Mouse (Mus musculus) hindbrain, embryonic 15.5 days (tissue): ENCODE measurements at regions not wholly inside any gene's neighbourhood (a gene's known extent, or its start where the extent isn't known, plus 50 kb on each side); places are given as distances from the start of the nearest gene placed in this dataset.

Experiments used
- ATAC-seq: fragments of 200-750 bp; cut with Nextera tagmentation; 2 replicates; pipeline ENCODE4 v1.8.0; 2017; ENCODE audit warnings: low read depth, moderate number of reproducible peaks, moderate TSS enrichment; ENCODE audit not compliant: low FRiP score
- H3K27ac ChIP-seq: fragments of 300-500 bp; sonication (generic); replicated peaks from 2 replicates; pipeline ENCODE4 v1.5.1; 2015; ENCODE audit warnings: mild to moderate bottlenecking, inconsistent platforms
- H3K27me3 ChIP-seq: fragments of 300-500 bp; sonication (generic); 2 replicates; pipeline ENCODE4 v1.6.1; 2015; ENCODE audit warnings: control low read depth, inconsistent platforms
- H3K36me3 ChIP-seq: fragments of 300-500 bp; sonication (generic); 2 replicates; pipeline ENCODE4 v1.6.1; 2015; ENCODE audit warnings: control low read depth, inconsistent platforms
- H3K4me1 ChIP-seq: fragments of 300-500 bp; sonication (generic); replicated peaks from 2 replicates; pipeline ENCODE4 v1.6.1; 2015; ENCODE audit warnings: control low read depth, inconsistent platforms
- H3K4me2 ChIP-seq: fragments of 300-500 bp; sonication (generic); 2 replicates; pipeline ENCODE4 v1.6.1; 2015; ENCODE audit warnings: moderate library complexity, mild to moderate bottlenecking, inconsistent platforms
- H3K4me3 ChIP-seq: fragments of 300-500 bp; sonication (generic); 2 replicates; pipeline ENCODE4 v1.5.1; 2015; ENCODE audit warnings: mild to moderate bottlenecking, inconsistent platforms
- H3K9ac ChIP-seq: fragments of 300-500 bp; sonication (generic); 2 replicates; pipeline ENCODE4 v1.6.1; 2015; ENCODE audit warnings: inconsistent platforms
- H3K9me3 ChIP-seq: fragments of 300-500 bp; sonication (generic); 2 replicates; pipeline ENCODE4 v1.6.1; 2016; ENCODE audit warnings: control low read depth, inconsistent platforms
- WGBS: fragments of 180-500 bp; shearing (Covaris S2); methylation state at CpG from one replicate; pipeline ENCODE4 v1.1.7; 2015; 5-methylcytosine and 5-hydroxymethylcytosine counted together

DNA sequence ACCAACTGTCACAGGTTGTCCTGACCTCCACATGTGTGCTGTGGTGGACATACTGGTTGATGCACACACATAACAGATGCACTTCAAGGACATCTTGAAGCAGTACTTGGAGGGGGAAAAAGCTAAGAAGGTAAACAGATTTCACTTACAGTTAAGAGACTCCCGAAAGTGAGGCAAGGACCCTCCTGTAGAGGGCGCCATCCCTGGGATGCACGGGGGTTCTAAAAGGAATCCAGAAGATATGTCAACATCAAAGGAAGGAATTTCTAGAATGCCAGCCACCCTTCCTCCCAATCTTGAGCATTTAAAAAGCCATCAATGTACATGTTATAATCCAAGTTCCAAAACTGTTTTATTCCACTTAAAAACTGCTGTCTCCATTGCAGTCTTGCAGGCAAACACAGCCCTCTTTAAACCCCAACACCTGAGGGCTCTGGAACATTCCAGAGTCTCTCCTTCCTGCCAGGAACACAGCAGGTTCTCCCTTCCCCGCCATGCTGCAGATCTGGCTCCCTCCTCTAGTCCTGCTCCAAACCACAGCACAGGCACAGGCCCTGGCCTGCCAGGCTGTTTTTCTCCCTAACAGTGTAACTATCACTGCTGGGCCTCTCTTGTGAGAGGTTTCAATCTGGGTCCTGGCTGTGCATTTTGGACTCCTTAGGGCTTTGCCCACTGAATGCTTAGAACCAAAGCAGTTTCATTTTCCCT is 200.8 kb upstream of the Mkln1 start:
- Histone ChIP-seq H3K27me3 (no peaks in the 10 kb centered on the region), H3K4me3 (no peak overlapping the region), H3K4me1 (no peaks in the 10 kb centered on the region), H3K9ac (no peak overlapping the region), H3K4me2 (no peak overlapping the region), H3K9me3 (no peaks in the 10 kb centered on the region), H3K36me3 (no peaks in the 10 kb centered on the region), H3K27ac (no peak overlapping the region)
- WGBS, result 64% methylated on average over 4 of the region's 4 CpGs
- ATAC-seq, result no peak

DNA sequence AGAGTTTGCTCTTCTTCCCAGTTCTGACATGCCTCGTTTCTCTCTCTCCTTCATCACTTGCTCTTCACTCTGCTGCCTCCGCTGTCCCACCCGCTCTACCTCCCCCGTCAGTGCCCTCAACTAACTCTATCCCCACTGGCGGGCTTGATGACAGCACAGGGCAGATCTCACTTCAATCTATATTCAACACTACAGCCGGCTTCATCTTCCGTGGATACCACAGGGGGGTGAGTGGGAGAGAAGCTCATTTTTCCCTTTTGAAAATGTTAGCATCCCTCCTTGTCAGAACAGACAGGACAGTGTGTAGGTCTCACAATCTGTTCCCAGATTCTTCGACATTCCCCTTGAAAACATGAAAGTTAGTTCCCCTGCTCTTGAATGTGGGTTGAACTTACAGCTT is 200.2 kb upstream of the Mkln1 start:
- ATAC-seq, result no peak
- WGBS, result 71% methylated on average over 8 of the region's 8 CpGs
- H3K4me3 ChIP-seq, result no peak overlapping the region

DNA sequence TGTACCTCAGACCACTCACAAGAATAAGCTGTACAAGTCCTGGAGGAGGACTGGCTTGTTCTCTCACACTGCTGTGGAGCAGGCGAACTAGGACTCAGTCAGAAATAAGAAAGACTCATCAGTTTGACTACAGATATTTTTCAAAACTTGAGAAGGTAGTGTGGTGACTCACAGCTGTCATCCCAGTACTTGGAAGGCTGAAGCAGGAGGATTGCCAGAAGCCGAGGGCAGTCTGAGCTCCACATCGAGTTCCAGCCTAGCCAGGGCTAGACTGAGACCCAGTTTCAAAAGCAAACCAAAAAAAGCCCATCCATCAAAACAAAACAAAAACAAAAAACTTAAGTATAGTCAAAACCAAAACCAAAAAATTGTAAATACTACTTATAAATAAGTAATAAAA is 197.8 kb upstream of the Mkln1 start:
- no peak for ATAC-seq
- H3K9ac ChIP-seq, result no peak overlapping the region
- no peak overlapping the region for H3K4me3 ChIP-seq
- no peaks in the 10 kb centered on the region for H3K4me1 ChIP-seq
- no peak overlapping the region for H3K27ac ChIP-seq
- whole genome bisulfite sequencing, result 93% methylated on average over 3 of the region's 3 CpGs
- H3K4me2 ChIP-seq, result no peak overlapping the region
- no peaks in the 10 kb centered on the region for H3K27me3 ChIP-seq
- no peaks in the 10 kb centered on the region for H3K36me3 ChIP-seq
- no peaks in the 10 kb centered on the region for H3K9me3 ChIP-seq

More for the DNA sequence above, 200.2 kb upstream of the Mkln1 start:
- H3K9ac ChIP-seq, result no peak overlapping the region
- no peak overlapping the region for H3K27ac ChIP-seq
- no peak overlapping the region for H3K4me2 ChIP-seq
- no peaks in the 10 kb centered on the region for H3K9me3 ChIP-seq
- H3K4me1 ChIP-seq, result no peaks in the 10 kb centered on the region
- H3K36me3 ChIP-seq, result no peaks in the 10 kb centered on the region
- no peaks in the 10 kb centered on the region for H3K27me3 ChIP-seq

DNA sequence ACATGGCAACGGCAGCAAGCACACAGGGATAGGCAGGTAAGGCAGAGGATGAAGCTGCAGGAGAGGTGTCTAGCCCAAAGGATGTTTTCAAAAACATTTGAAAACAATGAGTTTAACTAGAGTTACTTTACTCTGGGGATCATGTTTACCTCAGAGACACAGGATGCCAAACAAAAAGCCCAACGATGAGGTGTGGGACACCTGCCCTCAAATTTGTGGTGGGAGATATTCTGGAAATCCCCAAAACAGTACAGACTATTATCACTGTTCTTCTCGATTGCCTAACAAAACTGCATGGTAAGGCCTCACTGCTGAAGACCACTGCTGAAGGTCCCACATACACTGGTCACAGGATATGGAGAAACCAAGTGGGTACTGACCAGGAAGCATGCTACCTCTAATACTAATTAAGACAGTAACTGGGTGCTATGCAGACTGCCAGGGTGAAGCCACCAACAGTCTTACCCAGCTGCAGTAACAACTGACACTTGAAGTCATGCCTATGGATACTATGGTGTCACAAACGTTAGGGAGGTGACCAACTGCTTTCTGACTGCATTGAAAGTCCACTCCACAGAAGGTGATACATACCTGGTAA is 197.1 kb upstream of the Mkln1 start:
- Histone ChIP-seq H3K36me3 (no peaks in the 10 kb centered on the region), H3K27ac (no peak overlapping the region), H3K9ac (no peak overlapping the region), H3K4me1 (no peaks in the 10 kb centered on the region), H3K9me3 (no peaks in the 10 kb centered on the region), H3K4me2 (no peak overlapping the region), H3K4me3 (no peak overlapping the region), H3K27me3 (no peaks in the 10 kb centered on the region)
- 84% methylated on average over 4 of the region's 4 CpGs for WGBS
- ATAC-seq, result no peak

DNA sequence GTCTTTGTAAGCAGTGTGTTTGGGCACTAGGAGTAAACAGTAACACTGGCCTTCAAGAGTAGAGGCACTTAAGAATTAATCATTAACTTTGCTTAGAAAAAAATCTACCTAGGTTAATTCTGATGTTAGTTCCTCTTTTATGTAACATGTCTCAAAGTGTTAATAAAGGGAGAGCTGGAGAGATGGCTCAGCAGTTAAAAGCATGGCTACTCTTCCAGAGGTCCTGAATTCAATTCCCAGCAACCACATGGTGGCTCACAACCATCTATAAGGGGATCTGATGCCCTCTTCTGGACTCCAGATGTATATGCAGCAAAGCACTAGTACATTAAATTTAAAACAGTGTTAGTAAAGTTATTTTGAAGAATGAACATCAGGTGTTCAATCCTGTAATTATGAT is 195.9 kb upstream of the Mkln1 start:
- no peaks in the 10 kb centered on the region for H3K36me3 ChIP-seq
- ATAC-seq, result no peak
- H3K27ac ChIP-seq, result no peak overlapping the region
- no peak overlapping the region for H3K9ac ChIP-seq
- H3K27me3 ChIP-seq, result no peaks in the 10 kb centered on the region
- no peaks in the 10 kb centered on the region for H3K9me3 ChIP-seq
- H3K4me1 ChIP-seq, result no peaks in the 10 kb centered on the region
- no peak overlapping the region for H3K4me3 ChIP-seq
- H3K4me2 ChIP-seq, result no peak overlapping the region

DNA sequence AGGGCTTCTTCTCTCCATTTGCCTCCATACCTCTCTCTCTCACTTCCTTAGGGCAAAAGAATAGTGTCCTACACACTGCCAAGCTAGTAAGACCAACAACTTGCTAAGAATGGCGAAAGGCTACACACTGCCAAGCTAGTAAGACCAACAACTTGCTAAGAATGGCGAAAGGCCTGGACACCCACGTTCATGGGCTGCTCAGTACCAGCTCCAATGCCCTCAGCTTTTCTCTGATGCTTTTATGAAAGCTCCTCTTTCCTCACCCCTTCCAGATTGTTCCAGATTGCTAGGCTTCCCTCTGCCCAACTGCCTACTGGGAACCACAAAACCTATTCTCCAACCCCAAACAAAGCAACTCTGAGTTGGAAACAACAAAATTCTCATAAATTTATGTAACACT is 194.1 kb upstream of the Mkln1 start:
- WGBS, result 97% methylated on average over 3 of the region's 3 CpGs
- H3K4me2 ChIP-seq, result no peak overlapping the region
- H3K4me1 ChIP-seq, result no peaks in the 10 kb centered on the region
- no peaks in the 10 kb centered on the region for H3K36me3 ChIP-seq
- no peak overlapping the region for H3K9ac ChIP-seq
- H3K4me3 ChIP-seq, result no peak overlapping the region
- H3K27me3 ChIP-seq, result no peaks in the 10 kb centered on the region
- no peaks in the 10 kb centered on the region for H3K9me3 ChIP-seq
- no peak overlapping the region for H3K27ac ChIP-seq
- ATAC-seq, result no peak

DNA sequence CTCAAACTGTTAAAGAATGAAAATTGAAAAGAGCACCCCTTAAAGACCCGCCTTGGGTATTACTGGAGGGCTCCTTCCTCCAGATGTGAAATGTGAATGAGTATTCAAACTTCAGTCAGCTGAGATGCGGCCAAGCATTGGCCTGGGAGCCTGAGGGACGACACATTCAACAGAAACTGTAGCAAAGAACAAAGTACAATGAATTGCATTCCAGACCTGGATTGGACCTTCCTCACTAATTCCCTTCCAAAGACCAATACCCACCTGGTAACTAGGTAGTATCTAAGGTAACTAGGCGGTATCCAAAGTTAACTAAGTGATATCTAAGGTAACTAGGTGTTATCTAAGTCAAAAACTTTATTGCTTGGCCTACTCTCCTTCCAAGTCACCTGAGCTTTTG is 193.7 kb upstream of the Mkln1 start:
- H3K36me3 ChIP-seq, result no peaks in the 10 kb centered on the region
- no peaks in the 10 kb centered on the region for H3K9me3 ChIP-seq
- no peaks in the 10 kb centered on the region for H3K4me1 ChIP-seq
- no peak overlapping the region for H3K9ac ChIP-seq
- WGBS, result 88% methylated on average over 4 of the region's 4 CpGs
- H3K27me3 ChIP-seq, result no peaks in the 10 kb centered on the region
- no peak overlapping the region for H3K4me2 ChIP-seq
- ATAC-seq, result no peak
- H3K27ac ChIP-seq, result no peak overlapping the region
- H3K4me3 ChIP-seq, result no peak overlapping the region

DNA sequence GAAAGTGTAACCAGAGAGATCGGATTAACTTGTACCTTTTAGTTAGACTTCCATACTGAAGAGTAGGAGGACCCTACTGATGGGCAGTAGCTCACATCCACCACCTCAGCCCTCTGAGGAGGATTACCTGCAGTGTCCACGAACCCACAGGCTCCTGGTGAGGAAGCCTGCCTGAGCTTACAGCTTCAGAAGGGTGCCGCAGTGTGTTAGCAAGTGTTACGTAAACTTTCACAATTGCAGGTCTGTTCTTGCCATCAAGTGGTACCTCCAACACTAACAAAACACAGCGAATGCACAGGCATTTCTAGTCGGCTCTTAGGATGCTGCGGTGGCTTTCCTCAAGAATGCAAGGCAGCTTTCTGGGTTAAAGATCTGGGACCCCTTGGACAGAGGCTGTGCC is 192.4 kb upstream of the Mkln1 start:
- WGBS, result 88% methylated on average over 7 of the region's 7 CpGs
- H3K4me3 ChIP-seq, result no peak overlapping the region
- H3K27me3 ChIP-seq, result no peaks in the 10 kb centered on the region
- no peaks in the 10 kb centered on the region for H3K4me1 ChIP-seq
- H3K36me3 ChIP-seq, result no peaks in the 10 kb centered on the region
- H3K27ac ChIP-seq, result no peak overlapping the region
- ATAC-seq, result no peak
- no peaks in the 10 kb centered on the region for H3K9me3 ChIP-seq
- H3K4me2 ChIP-seq, result no peak overlapping the region
- H3K9ac ChIP-seq, result no peak overlapping the region

DNA sequence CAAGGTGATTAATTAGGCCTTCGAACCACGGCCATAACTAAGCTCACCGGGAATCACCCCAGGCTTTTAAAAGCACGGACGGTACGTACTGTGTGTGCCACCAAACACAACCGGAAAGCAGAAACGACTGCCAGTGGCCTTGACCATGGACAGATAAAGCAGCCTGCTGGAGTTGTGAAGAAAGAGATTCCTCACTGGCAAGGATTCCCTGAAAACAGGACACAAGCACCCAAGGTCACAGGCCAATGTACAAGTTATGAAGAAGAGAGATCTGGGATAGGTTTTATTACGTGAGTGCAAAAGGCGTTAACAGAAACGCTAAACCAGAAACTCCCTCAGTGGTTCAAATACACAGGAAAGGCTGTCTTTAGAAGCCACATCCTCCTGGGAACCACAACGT is 191.3 kb upstream of the Mkln1 start:
- H3K4me3 ChIP-seq, result no peak overlapping the region
- no peak overlapping the region for H3K4me2 ChIP-seq
- H3K27me3 ChIP-seq, result no peaks in the 10 kb centered on the region
- no peak overlapping the region for H3K27ac ChIP-seq
- no peaks in the 10 kb centered on the region for H3K4me1 ChIP-seq
- no peak for ATAC-seq
- H3K36me3 ChIP-seq, result no peaks in the 10 kb centered on the region
- no peaks in the 10 kb centered on the region for H3K9me3 ChIP-seq
- 89% methylated on average over 12 of the region's 12 CpGs for WGBS
- H3K9ac ChIP-seq, result no peak overlapping the region

DNA sequence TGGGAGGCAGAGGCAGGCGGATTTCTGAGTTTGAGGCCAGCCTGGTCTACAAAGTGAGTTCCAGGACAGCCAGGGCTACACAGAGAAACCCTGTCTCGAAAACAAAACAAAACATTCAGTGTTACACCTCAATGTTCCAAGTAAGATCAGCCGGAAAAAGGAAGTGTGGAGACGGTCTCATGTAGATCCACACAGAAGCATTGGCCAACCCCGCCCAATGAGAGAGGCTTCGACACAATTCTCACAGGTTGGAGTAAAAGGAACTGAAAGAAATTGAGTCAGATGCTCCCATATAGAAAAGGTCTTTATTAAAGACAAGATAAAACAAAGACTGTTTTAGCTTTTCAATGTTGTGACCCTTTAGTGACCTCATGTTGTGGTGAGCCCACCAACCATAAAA is 190.3 kb upstream of the Mkln1 start:
- Histone ChIP-seq H3K36me3 (no peaks in the 10 kb centered on the region), H3K9me3 (no peaks in the 10 kb centered on the region), H3K27me3 (no peaks in the 10 kb centered on the region), H3K27ac (no peak overlapping the region), H3K4me1 (no peaks in the 10 kb centered on the region), H3K4me2 (no peak overlapping the region), H3K9ac (no peak overlapping the region), H3K4me3 (no peak overlapping the region)
- ATAC-seq, result no peak
- WGBS, result 95% methylated on average over 6 of the region's 6 CpGs

DNA sequence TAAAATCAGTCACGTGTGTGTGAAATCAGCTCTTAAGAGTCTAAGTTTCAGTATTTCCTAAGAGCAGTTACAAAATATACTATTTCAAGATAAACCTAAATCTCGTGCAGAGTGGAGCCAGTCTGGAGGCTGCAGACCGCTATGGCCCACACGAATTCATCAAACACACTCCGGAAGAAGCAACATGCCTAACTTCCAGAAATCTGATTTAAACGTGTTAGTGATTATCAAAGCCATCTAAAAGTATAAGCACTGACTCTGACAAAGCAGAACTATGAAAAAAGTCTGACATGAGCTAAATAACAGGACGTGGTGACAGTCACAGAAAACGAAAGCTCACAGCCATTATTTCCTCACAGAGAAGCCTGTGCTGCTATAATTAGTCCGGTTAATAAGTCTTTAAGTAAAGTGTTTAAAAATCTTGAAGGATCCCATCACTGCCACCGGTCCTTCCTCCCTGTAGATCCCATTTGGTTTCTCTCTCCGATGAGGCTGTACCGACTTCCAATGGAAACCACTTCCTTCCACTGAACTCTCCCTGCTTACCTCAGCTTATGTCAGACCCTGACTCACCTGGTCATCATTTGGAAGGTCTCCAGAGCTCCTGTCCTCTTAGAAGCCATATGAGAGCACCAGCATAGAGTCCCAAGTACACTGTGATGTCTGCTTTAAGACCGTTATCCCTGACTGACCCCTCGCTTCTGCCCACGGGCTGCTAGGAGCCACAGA is 189.0 kb upstream of the Mkln1 start:
- H3K4me1 ChIP-seq, result no peaks in the 10 kb centered on the region
- no peak for ATAC-seq
- no peaks in the 10 kb centered on the region for H3K27me3 ChIP-seq
- H3K9ac ChIP-seq, result no peak overlapping the region
- H3K27ac ChIP-seq, result no peak overlapping the region
- no peaks in the 10 kb centered on the region for H3K36me3 ChIP-seq
- no peak overlapping the region for H3K4me3 ChIP-seq
- no peak overlapping the region for H3K4me2 ChIP-seq
- WGBS, result 88% methylated on average over 15 of the region's 15 CpGs
- H3K9me3 ChIP-seq, result no peaks in the 10 kb centered on the region

DNA sequence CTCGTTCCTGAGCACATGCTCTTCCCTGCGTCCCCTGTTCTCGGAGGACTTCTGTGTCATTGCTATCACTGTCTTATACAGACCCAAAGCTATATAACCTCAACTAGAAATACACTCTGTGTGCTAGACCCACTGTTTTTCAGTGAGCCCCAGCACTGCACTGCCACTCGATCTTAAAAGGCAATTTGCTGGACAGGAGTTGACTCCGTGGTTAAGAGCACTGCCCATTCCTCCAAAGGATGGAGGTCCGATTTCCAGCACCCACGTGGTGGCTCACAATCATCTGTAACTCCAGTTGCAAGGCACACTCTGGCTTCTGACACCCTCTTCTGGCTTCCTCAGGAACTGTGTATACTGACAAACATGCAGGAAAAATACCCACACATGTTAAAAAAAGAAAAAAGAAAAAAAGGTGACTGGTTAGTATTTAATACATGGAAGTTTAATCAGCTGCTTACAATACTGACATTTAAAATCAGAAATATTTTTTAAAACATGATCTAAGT is 188.3 kb upstream of the Mkln1 start:
- Histone ChIP-seq H3K9me3 (no peaks in the 10 kb centered on the region), H3K4me3 (no peak overlapping the region), H3K27ac (no peak overlapping the region), H3K27me3 (0 out of 2 replicates have a peak, but pooled peaks cover 7% of the 10 kb centered on the region), H3K4me1 (no peaks in the 10 kb centered on the region), H3K9ac (no peak overlapping the region), H3K4me2 (no peak overlapping the region), H3K36me3 (no peaks in the 10 kb centered on the region)
- 80% methylated on average over 7 of the region's 7 CpGs for WGBS
- no peak for ATAC-seq
